Mouse (Mus musculus) regulatory T cell (primary cell): ENCODE measurements around the gene Gtpbp4.

Experiments used
- in situ Hi-C: fragments of 300-600 bp; cut with MboI, MseI; formaldehyde crosslinking; loops from one replicate; pipeline ENCODE4 v1.15.1; 2025; ENCODE audit warnings: high pct_unique_total_duplicates

The Gtpbp4 gene

GRCm38 (mm10) chr13:8995990-8996786 lies at the start of gene Gtpbp4:
Gtpbp4 (minus strand) TSS chr13:8996083.
- in situ Hi-C loops = loop anchor here (10.0 kb wide), 1 partner anchor 129 kb away; no protein-coding TSS in a partner anchor

GRCm38 (mm10) chr13:9044731-9045130 lies 48.8 kb upstream of the Gtpbp4 start:
- in situ Hi-C loops = loop anchor here (25.0 kb wide), 1 partner anchor 682 kb away; no protein-coding TSS in a partner anchor

GRCm38 (mm10) chr13:9043289-9044049 lies 47.6 kb upstream of the Gtpbp4 start:
- in situ Hi-C loops = loop anchor here (25.0 kb wide), 1 partner anchor 681 kb away; no protein-coding TSS in a partner anchor

- in situ Hi-C loops = loop anchor here (25.0 kb wide), 1 partner anchor 678 kb away; no protein-coding TSS in a partner anchor
Observed at GRCm38 (mm10) chr13:9040626-9041025, 44.7 kb upstream of the Gtpbp4 start.

- in situ Hi-C loops = loop anchor here (25.0 kb wide), 1 partner anchor 670 kb away; no protein-coding TSS in a partner anchor
Observed at GRCm38 (mm10) chr13:9031996-9032661, 36.2 kb upstream of the Gtpbp4 start.

- in situ Hi-C loops = loop anchor here (25.0 kb wide), 1 partner anchor 668 kb away; no protein-coding TSS in a partner anchor
Observed at GRCm38 (mm10) chr13:9030364-9030763, 34.5 kb upstream of the Gtpbp4 start.

DNA sequence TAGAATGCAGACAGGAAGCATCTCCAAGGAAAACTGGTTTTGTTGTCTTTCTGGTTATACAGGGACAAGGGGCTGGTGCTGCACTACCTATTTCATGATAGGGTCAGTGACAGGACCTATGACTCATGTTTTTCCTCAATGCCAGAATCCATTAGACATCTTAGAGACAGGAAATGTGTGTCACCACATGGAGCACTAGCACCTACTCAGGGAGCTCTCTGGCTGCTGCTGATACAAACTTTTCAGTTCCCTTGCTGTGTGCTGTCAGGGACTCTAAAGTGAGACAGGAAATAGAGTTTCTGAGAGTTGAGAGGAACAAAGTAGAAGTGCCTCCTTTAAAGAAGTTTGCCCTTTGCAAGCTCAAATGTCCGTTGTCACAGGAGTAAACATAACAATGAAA lies 31.4 kb upstream of the Gtpbp4 start:
- in situ Hi-C loops = loop anchor here (25.0 kb wide), 1 partner anchor 665 kb away; no protein-coding TSS in a partner anchor

DNA sequence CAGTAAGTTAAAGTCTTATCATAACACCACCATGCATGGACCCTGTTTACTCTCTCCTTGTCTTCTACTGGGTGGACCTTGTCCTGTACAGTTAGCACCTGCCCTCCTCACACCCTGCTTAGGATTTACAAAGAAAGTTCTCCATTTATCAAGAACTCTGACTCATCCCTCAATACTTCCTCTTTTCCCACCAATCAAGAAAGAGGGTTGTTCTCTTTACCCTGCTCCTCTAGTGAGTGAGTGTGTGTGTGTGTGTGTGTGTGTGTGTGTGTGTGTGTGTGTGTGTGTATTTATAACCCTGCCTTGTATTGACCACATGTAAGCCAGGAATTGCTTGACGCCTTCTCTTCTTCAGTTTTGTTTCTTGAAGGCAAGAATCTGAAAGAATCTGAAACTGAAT lies 26.7 kb upstream of the Gtpbp4 start:
- in situ Hi-C loops = no loop called here

DNA sequence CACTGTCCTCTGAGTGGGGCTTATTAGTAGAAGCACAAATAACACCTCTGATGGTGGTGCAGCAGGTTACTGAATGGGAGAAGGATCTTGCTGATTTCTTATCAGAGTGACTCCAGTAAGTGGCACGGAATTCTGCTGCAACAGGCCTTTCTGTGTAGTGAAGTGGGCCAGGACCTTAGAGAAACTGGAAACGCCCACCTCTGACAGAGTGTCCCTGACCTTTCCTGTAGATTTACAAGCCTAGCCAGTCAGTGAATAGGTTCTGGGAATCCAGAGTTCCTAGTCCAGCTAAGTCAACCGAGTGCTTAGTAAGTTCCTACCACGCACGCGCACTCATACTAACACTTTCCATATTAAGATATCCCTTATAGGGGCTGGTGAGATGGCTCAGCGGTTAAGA lies 25.7 kb upstream of the Gtpbp4 start:
- in situ Hi-C loops = no loop called here

DNA sequence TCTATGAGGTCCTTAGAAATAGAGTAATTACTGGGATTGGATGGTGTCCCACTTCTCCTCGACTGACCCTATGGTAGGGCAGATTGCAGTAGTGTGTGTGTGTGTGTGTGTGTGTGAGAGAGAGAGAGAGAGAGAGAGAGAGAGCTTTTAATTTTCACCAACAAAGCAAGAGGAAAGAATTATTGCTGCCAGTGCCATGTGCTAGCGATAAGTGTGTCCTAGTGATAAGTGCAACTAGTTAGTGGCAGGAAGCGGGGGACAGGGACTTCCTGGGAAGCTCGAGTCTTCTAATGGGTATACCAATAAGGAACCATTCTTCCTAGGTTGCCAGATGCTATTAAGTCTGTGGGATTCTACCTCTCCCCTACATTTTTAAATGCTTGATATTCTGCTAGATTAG lies 23.8 kb upstream of the Gtpbp4 start:
- in situ Hi-C loops = no loop called here

DNA sequence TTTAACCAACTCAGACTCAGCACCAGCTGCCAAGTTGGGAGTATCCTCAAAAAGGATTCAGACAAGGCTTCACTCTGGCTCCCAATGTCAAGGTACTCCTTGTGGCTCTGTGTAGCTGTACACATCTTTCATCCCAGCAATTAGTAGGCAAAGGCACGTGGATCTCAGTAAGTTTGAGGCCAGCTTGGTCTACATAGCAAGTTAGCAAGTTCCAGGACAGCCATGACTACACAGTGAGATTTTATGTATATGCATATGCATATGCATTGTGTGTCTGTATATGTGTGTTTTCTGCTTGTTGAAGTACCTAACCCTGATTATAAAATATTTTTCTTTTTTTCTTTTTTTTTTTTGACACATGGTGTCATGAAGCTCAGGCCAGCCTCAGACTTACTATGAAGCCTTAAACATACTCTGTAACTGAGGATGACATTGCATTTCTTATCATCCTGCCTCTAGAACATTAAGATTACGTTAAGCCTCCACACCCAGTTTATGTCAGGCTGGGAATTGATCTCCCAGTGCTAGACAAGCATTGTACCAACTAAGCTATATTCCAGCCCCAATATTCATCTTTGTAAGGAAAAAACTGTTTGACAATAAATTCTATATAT lies 23.2 kb upstream of the Gtpbp4 start:
- in situ Hi-C loops = no loop called here

- in situ Hi-C loops = no loop called here
Observed at GRCm38 (mm10) chr13:9017190-9017589, 21.3 kb upstream of the Gtpbp4 start.

DNA sequence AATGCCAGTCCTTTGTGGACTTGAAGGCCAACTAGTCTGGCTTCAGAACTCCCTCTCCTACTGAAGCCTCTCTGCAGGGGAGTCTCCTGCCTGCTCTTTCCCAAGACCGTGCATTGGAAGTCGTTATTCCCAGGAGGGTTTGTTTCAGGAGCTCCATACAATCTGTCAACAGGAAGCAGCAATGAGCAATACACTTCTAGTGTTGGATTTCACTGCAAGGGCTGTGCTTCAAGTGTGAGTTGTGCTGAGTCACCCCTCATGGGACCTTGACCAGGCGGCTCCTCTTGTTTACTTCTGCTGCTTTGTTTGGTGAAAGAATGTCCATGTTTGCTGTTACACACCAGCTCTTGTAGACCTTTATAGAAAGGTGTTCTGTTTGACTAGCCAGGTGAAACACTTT lies 18.5 kb upstream of the Gtpbp4 start:
- in situ Hi-C loops = loop anchor here (5.0 kb wide), 1 partner anchor 767 kb away; no protein-coding TSS in a partner anchor

DNA sequence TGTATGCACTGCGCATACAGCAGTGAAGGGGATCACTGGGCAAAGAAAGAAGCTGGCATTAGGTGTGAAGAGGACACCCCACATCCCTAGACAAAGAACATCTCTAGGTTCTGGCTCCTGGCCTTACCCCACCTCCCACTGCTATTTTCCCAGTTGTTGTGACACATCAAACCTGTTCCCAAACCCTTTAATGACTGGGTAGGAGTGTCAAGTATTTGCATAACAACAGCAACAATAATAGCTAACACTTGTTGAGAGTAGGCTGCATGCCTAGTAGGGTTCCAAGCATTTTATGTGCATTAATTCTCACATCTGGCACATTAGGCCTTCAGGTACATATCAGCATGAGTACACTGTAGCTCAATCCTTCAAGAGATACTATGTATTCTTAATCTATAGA lies 17.6 kb upstream of the Gtpbp4 start:
- in situ Hi-C loops = loop anchor here (5.0 kb wide), 1 partner anchor 766 kb away; no protein-coding TSS in a partner anchor

GRCm38 (mm10) chr13:9011596-9012350 lies 15.9 kb upstream of the Gtpbp4 start:
- in situ Hi-C loops = loop anchor here (5.0 kb wide), 1 partner anchor 764 kb away; no protein-coding TSS in a partner anchor

DNA sequence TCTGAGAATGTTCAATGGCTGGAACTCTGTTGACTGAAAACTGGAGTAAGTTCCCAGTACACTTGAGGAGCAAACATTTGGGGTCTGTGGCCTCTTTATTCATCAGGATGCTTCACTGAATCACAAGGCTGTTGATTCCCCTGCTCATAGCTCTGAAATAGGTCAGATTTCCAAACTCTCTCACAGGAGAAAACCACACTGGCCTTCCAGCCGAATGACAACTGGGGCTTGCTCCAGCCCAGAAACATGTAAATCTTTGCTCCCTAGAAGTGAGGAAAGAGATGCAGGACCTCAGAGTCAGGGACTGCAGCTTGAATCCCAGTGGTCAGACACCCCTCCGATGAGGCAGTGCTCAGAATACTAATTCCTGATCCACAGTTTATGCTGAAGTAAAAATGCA lies 7.4 kb upstream of the Gtpbp4 start:
- in situ Hi-C loops = loop anchor here (10.0 kb wide), 1 partner anchor 81 kb away; no protein-coding TSS in a partner anchor

GRCm38 (mm10) chr13:8999464-8999863 lies 3.6 kb upstream of the Gtpbp4 start:
- in situ Hi-C loops = loop anchor here (10.0 kb wide), 1 partner anchor 125 kb away; no protein-coding TSS in a partner anchor

DNA sequence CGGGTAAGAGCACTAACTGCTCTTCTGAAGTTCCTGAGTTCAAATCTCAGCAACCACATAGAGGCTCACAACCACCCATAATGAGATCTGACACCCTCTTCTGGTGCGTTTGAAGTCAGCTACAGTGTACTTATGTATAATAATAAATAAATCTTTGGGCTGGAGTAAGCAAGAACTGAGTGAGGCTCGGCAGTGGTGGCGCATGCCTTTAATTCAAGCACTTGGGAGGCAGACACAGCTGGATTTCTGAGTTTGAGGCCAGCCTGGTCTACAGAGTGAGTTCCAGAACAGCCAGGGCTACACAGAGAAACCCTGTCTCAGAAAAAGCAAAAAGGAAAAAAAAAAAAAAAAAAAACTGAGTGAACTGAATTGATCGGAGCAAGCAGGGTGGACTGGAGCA lies 1.3 kb upstream of the Gtpbp4 start:
- in situ Hi-C loops = loop anchor here (10.0 kb wide), 1 partner anchor 128 kb away; no protein-coding TSS in a partner anchor

DNA sequence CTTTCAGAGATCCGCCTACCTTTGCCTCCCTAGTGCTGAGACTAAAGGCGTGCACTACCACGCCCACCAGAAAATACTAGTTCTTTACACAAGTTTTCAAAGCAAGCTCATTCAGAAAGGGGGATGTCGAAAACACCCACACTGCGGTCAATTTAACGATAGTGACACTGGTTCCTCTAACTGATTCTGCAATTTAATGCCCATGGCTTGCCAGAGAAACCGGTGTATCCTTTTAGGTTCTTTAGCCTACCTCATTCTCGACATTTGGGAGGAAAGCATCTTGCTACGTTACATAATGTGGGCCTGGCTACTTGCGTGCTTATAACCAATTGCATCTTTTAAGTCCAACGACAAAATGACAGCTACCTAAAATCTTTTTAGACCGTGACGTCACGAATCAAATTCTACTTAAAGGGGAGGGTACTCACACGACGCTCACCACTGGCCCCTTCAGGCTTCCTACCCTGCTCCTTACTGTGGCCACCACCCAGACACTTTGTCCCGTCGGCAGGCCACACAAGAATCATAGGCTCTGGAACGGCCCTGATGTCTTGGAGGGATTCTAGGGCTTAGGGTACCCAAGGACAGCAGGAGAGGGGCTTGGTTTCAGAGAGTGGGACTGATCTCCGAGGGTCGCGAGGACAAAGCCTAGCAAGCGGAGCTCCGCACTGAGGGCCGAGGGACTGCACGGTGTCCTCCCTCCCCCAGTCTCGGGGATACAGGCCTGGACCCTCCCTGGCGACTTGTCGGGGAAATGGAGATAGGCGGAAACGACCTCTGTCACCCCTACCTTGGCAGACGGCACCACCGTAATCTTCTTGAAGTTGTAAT lies 509 bp downstream of the Gtpbp4 start:
- in situ Hi-C loops = loop anchor here (10.0 kb wide), 1 partner anchor 129 kb away; no protein-coding TSS in a partner anchor
